In the genomic region with DNA sequence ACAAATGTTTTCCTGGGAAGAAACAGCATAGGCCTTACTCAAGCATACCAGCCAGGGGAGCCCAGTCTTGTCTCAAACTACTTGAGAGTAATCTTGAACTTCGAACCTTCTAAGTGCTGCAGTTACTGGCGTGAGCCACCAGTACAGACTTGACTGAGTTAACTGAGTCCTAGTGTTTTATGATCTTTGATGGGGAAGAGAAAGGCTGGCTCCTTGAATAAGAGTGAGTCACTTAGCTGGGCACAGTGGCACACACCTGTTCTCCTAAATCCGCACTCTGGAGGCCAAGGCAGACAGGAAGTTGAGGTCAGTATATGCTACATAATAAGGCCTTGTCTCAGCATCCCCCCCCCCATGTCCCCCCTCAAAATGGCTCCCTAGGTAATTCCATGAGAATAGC, we compare ENCODE assay signal across 23 mouse cellular contexts. TPM values are rescaled to one million over a fixed set of nuclear protein-coding genes. Genes with fewer than 3 reads are reported as not detected.
DNase-seq lines count a peak whose midpoint lies in the region; ATAC-seq and TF ChIP-seq lines count a peak whose summit lies in the region.
"Had no signal": no experiment of that assay in that cellular context is flagged by ENCODE, and none has a peak within 500 bp of the region (broad histone marks: within the 10 kb centered on the region; RNA-seq: fewer than 3 reads in every experiment).

No protein-coding gene starts in this region.

- intact Hi-C loops in gastrocnemius, adult 2 months (cut with DNase I) = no loop called here

- peak; percentile 90 for ATAC-seq in intestine, postnatal 0 days
- ATAC-seq: activated CD4-positive, CD25-positive, alpha-beta regulatory T cell, adult 4 months; Patski had no signal

- no peak for DNase-seq in gastrocnemius, adult 2 months
- no peak for DNase-seq in gastrocnemius, adult 8-10 months (ENCODE audit: low spot score in 2 of 2)
- peak; percentile 35 for DNase-seq in adipocyte (ENCODE audit: low spot score)
- no peak for DNase-seq in thymus, postnatal 14 days
- no peak for DNase-seq in layer of hippocampus, postnatal 36 days
- no peak for DNase-seq in limb, embryonic 10.5 days (ENCODE audit: low spot score)
- DNase-seq: adrenal gland, adult 2 months; adrenal gland, postnatal 25 days; cerebellum, adult 18-20 months; cerebellum, adult 9-11 months; cerebellum, postnatal 36 days; gastrocnemius, postnatal 10 days; heart, adult 2 months; heart, postnatal 14 days had no signal

- no peak for TF ChIP-seq CTCF in gastrocnemius, adult 2 months (IDR thresholded peaks at IDR 0.05)
- 0 out of 2 replicates have a peak, but pooled peaks have one; percentile 15 for TF ChIP-seq CTCF in intestine, postnatal 0 days (IDR thresholded peaks at IDR 0.05; ENCODE audit: low read depth)

- no peak overlapping the region for H3K4me2 ChIP-seq in intestine, postnatal 0 days (replicated peaks; ENCODE audit: low read depth)
- H3K4me2 ChIP-seq: embryonic facial prominence, embryonic 13.5 days; forebrain, embryonic 12.5 days; heart, embryonic 11.5 days; heart, embryonic 15.5 days; hindbrain, embryonic 14.5 days had no signal

- peak overlapping the region; percentile 46; the same call in 1 of the 2 replicates for H3K27ac ChIP-seq in gastrocnemius, adult 2 months
- no peak overlapping the region; the same call in 1 of the 2 replicates for H3K27ac ChIP-seq in intestine, postnatal 0 days (ENCODE audit: low read depth, low read length)
- H3K27ac ChIP-seq in limb, embryonic 10.5 days = no peak overlapping the region
- H3K27ac ChIP-seq: embryonic facial prominence, embryonic 13.5 days; forebrain, embryonic 12.5 days; heart, adult 2 months; heart, embryonic 15.5 days; hindbrain, embryonic 14.5 days had no signal

- H3K4me3 ChIP-seq in gastrocnemius, adult 2 months = no peak overlapping the region; the same call in 1 of the 2 replicates
- no peak overlapping the region for H3K4me3 ChIP-seq in intestine, postnatal 0 days (ENCODE audit: low read depth, low read length)
- no peak overlapping the region for H3K4me3 ChIP-seq in limb, embryonic 10.5 days
- H3K4me3 ChIP-seq: embryonic facial prominence, embryonic 13.5 days; forebrain, embryonic 12.5 days; heart, adult 2 months; heart, embryonic 15.5 days had no signal

- H3K36me3 ChIP-seq in intestine, postnatal 0 days (ENCODE audit: control insufficient read depth, insufficient read depth) = peaks cover 34% of the 10 kb centered on the region
- H3K36me3 ChIP-seq in limb, embryonic 10.5 days = peaks cover 80% of the 10 kb centered on the region

- no peaks in the 10 kb centered on the region for H3K27me3 ChIP-seq in intestine, postnatal 0 days (replicated peaks; ENCODE audit: control insufficient read depth, insufficient read depth, low read length)
- H3K27me3 ChIP-seq in limb, embryonic 10.5 days (ENCODE audit: low read depth, poor library complexity, severe bottlenecking) = no peaks in the 10 kb centered on the region
- H3K27me3 ChIP-seq: CH12.LX; embryonic facial prominence, embryonic 13.5 days; forebrain, embryonic 12.5 days; heart, embryonic 15.5 days; Patski had no signal

- no peaks in the 10 kb centered on the region for H3K9me3 ChIP-seq in intestine, postnatal 0 days (ENCODE audit: control insufficient read depth)
- H3K9me3 ChIP-seq in limb, embryonic 10.5 days (replicated peaks) = no peaks in the 10 kb centered on the region
- H3K9me3 ChIP-seq: embryonic facial prominence, embryonic 13.5 days; forebrain, embryonic 12.5 days; heart, embryonic 15.5 days had no signal

- H3K9ac ChIP-seq in intestine, postnatal 0 days (ENCODE audit: low read depth, low read length) = no peak overlapping the region
- H3K9ac ChIP-seq: embryonic facial prominence, embryonic 13.5 days; forebrain, embryonic 12.5 days; heart, embryonic 15.5 days; hindbrain, embryonic 14.5 days had no signal

- whole genome bisulfite sequencing in intestine, postnatal 0 days = 42% methylated on average over 3 of the region's 3 CpGs
- WGBS in limb, embryonic 10.5 days = 97% methylated on average over 3 of the region's 3 CpGs

- H3K4me1 ChIP-seq in intestine, postnatal 0 days (replicated peaks; ENCODE audit: control insufficient read depth, insufficient read depth, low read length) = 0 out of 2 replicates have a peak, but pooled peaks cover 5% of the 10 kb centered on the region
- peaks cover 7% of the 10 kb centered on the region for H3K4me1 ChIP-seq in limb, embryonic 10.5 days

RNA-seq across cellular contexts. Expression of a gene that starts 6.7 kb away (rescaled TPM):
- total RNA-seq in gastrocnemius, adult 2 months (2021) = 100 to 1,000 TPM; 158 to 193 TPM
- 100 to 1,000 TPM; 197 to 219 (median 208) TPM for total RNA-seq in gastrocnemius, adult 8-10 months (2022)
- 48.6 and 50.8 TPM in 2 replicates for polyA plus RNA-seq in intestine, postnatal 0 days (2015; fragmentation: Nextera tagmentation; extraction: Ambion mirVana)
- total RNA-seq in layer of hippocampus, postnatal 36 days (2021) = 100 to 1,000 TPM; 103 to 105 TPM
- polyA plus RNA-seq in limb, embryonic 10.5 days (2016; fragmentation: Nextera tagmentation; extraction: Ambion mirVana) = 125 and 156 TPM in 2 replicates

RNA-seq across cellular contexts. Expression of a gene that starts 28.0 kb away (rescaled TPM):
- 10 to 100 TPM; 62.9 to 80.8 TPM for total RNA-seq in gastrocnemius, adult 2 months (2021)
- 10 to 100 TPM; 74.5 to 83.0 (median 76.6) TPM for total RNA-seq in gastrocnemius, adult 8-10 months (2022)
- 132 and 134 TPM in 2 replicates for polyA plus RNA-seq in intestine, postnatal 0 days (2015; fragmentation: Nextera tagmentation; extraction: Ambion mirVana)
- total RNA-seq in layer of hippocampus, postnatal 36 days (2021) = 10 to 100 TPM; 89.2 to 95.3 TPM
- 195 and 206 TPM in 2 replicates for polyA plus RNA-seq in limb, embryonic 10.5 days (2016; fragmentation: Nextera tagmentation; extraction: Ambion mirVana)

RNA-seq across cellular contexts. Expression of a gene that starts 52.1 kb away (rescaled TPM):
- 10 to 100 TPM; 19.5 to 35.2 TPM for total RNA-seq in gastrocnemius, adult 2 months (2021)
- total RNA-seq in gastrocnemius, adult 8-10 months (2022) = 10 to 100 TPM; 15.6 to 23.8 (median 20.3) TPM
- 44.5 and 44.9 TPM in 2 replicates for polyA plus RNA-seq in intestine, postnatal 0 days (2015; fragmentation: Nextera tagmentation; extraction: Ambion mirVana)
- total RNA-seq in layer of hippocampus, postnatal 36 days (2021) = 100 to 1,000 TPM; 418 to 426 TPM
- 68.0 and 88.4 TPM in 2 replicates for polyA plus RNA-seq in limb, embryonic 10.5 days (2016; fragmentation: Nextera tagmentation; extraction: Ambion mirVana)

Comparison
In these comparisons a context has a peak if more than half of its experiments do, and no peak if none do; other contexts are left out.
1. RNA of a gene that starts 52.1 kb away (total RNA-seq): 418 to 426 TPM in layer of hippocampus, postnatal 36 days; 19.5 to 35.2 TPM in gastrocnemius, adult 2 months and 15.6 to 23.8 TPM in gastrocnemius, adult 8-10 months; every median in the first group is over 10 times any median in the second.